Mouse (Mus musculus) CD8-positive naive resting alpha-beta T cell, adult 2 months (primary cell): ENCODE measurements around the gene Hivep1.

Experiments
- DNase-seq, 2 experiments: peaks; one replicate each; pipeline ENCODE4 v3.0.0; 2022; ENCODE audit warnings: low read depth in 2 of 2, low spot score in 2 of 2

Hivep1 gene

GRCm38 (mm10) chr13:42051961-42052695, at the start of gene Hivep1:
Hivep1 (plus strand) TSS chr13:42052021.
- DNase-seq, result peak; percentile 58 to 64

- no peak for DNase-seq
These were observed 36.3 kb upstream of the Hivep1 start for GRCm38 (mm10) chr13:42015484-42016045.

- no peak for DNase-seq
These were observed 35.6 kb upstream of the Hivep1 start for GRCm38 (mm10) chr13:42016218-42016617.

GRCm38 (mm10) chr13:42018356-42018755, 33.5 kb upstream of the Hivep1 start:
- no peak for DNase-seq

GRCm38 (mm10) chr13:42041203-42041602, 10.6 kb upstream of the Hivep1 start:
- no peak for DNase-seq

- DNase-seq, result no peak
These were observed 8.4 kb upstream of the Hivep1 start for GRCm38 (mm10) chr13:42043431-42043830.

GRCm38 (mm10) chr13:42048991-42049773, 2.6 kb upstream of the Hivep1 start:
- peak; percentile 52 to 59 for DNase-seq

GRCm38 (mm10) chr13:42049774-42050125, 2.1 kb upstream of the Hivep1 start:
- DNase-seq, result no peak

GRCm38 (mm10) chr13:42050160-42050559, 1.7 kb upstream of the Hivep1 start:
- DNase-seq, result no peak

- DNase-seq, result no peak
These were observed 980 bp upstream of the Hivep1 start for GRCm38 (mm10) chr13:42050880-42051201.

- peak; percentile 97 to 98 for DNase-seq
These were observed 467 bp upstream of the Hivep1 start for GRCm38 (mm10) chr13:42051202-42051906.

GRCm38 (mm10) chr13:42052696-42053541, 1.1 kb downstream of the Hivep1 start:
- DNase-seq, result peak; percentile 82 to 83

- DNase-seq, result no peak
These were observed 1.8 kb downstream of the Hivep1 start for GRCm38 (mm10) chr13:42053656-42054055.

GRCm38 (mm10) chr13:42054138-42054537, 2.3 kb downstream of the Hivep1 start:
- DNase-seq, result no peak

GRCm38 (mm10) chr13:42056712-42057332, 5.0 kb downstream of the Hivep1 start:
- no peak for DNase-seq

GRCm38 (mm10) chr13:42060846-42061630, 9.2 kb downstream of the Hivep1 start:
- peak in 1 of 2 experiments; percentile 33 for DNase-seq

- no peak for DNase-seq
These were observed 12.4 kb downstream of the Hivep1 start for GRCm38 (mm10) chr13:42064257-42064656.

- no peak for DNase-seq
These were observed 18.4 kb downstream of the Hivep1 start for GRCm38 (mm10) chr13:42070236-42070635.

- no peak for DNase-seq
These were observed 19.2 kb downstream of the Hivep1 start for GRCm38 (mm10) chr13:42071011-42071410.
